Mouse (Mus musculus) stomach, embryonic 14.5 days (tissue): ENCODE measurements at regions not wholly inside any gene's neighbourhood (a gene's known extent, or its start where the extent isn't known, plus 50 kb on each side); places are given as distances from the start of the nearest gene placed in this dataset.

Experiments used
- ATAC-seq: fragments of 200-750 bp; cut with Nextera tagmentation; 2 replicates; pipeline ENCODE4 v1.8.0; 2017; ENCODE audit warnings: low read depth, moderate TSS enrichment; ENCODE audit not compliant: insufficient number of reproducible peaks, insufficient read depth, low FRiP score
- H3K27ac ChIP-seq: fragments of 300-500 bp; sonication (generic); 2 replicates; pipeline ENCODE4 v1.5.1; 2014; ENCODE audit warnings: mild to moderate bottlenecking, low read length, moderate library complexity, mixed read lengths
- H3K27me3 ChIP-seq: fragments of 300-500 bp; sonication (generic); 2 replicates; pipeline ENCODE4 v1.6.1; 2014; ENCODE audit warnings: low read length, control low read depth, mixed read lengths; ENCODE audit not compliant: control insufficient read depth, insufficient read depth
- H3K36me3 ChIP-seq: fragments of 300-500 bp; sonication (generic); 2 replicates; pipeline ENCODE4 v1.6.1; 2014; ENCODE audit warnings: mild to moderate bottlenecking, control low read depth, low read length, moderate library complexity, mixed read lengths; ENCODE audit not compliant: control insufficient read depth, insufficient read depth
- H3K4me1 ChIP-seq: fragments of 300-500 bp; sonication (generic); 2 replicates; pipeline ENCODE4 v1.6.1; 2014; ENCODE audit warnings: low read length, control low read depth, mixed read lengths; ENCODE audit not compliant: control insufficient read depth, insufficient read depth
- H3K4me2 ChIP-seq: fragments of 300-500 bp; sonication (generic); replicated peaks from 2 replicates; pipeline ENCODE4 v1.6.1; 2014; ENCODE audit warnings: low read depth, low read length, control low read depth
- H3K4me3 ChIP-seq: fragments of 300-500 bp; sonication (generic); 2 replicates; pipeline ENCODE4 v1.5.1; 2014; ENCODE audit warnings: low read depth, low read length, control low read depth
- H3K9ac ChIP-seq: fragments of 300-500 bp; sonication (generic); replicated peaks from 2 replicates; pipeline ENCODE4 v1.6.1; 2014; ENCODE audit warnings: low read depth, mild to moderate bottlenecking, control low read depth, low read length, moderate library complexity, mixed read lengths
- H3K9me3 ChIP-seq: fragments of 300-500 bp; sonication (generic); 2 replicates; pipeline ENCODE4 v1.6.1; 2016; ENCODE audit warnings: low read depth, low read length, control low read depth; ENCODE audit not compliant: control insufficient read depth
- WGBS: fragments of 180-500 bp; shearing (Covaris S2); extraction: QIAGEN DNeasy Blood & Tissue Kit; methylation state at CpG from one replicate; pipeline ENCODE4 v1.1.7; 2014; 5-methylcytosine and 5-hydroxymethylcytosine counted together

DNA sequence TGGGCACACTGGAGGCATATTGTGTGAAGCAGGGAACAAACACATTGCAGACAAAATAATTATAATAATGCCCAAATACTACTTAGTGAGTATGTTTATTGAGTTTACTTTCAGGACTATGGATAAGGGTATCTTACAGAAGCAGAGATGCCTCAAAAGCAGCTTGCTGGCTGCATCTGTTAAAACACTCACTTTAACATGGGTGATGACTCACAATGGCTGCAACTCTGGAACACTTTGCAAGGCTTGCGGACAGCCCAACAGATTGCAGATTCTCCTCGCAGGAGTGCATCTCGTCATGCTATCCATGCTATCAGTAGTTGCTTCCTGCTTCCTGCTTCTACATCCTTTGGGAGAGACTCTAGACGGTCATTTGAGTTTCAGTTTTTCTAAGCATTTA, 373.2 kb upstream of the Arpp21 start:
- H3K4me2 ChIP-seq: no peak overlapping the region
- H3K9me3 ChIP-seq: no peaks in the 10 kb centered on the region

DNA sequence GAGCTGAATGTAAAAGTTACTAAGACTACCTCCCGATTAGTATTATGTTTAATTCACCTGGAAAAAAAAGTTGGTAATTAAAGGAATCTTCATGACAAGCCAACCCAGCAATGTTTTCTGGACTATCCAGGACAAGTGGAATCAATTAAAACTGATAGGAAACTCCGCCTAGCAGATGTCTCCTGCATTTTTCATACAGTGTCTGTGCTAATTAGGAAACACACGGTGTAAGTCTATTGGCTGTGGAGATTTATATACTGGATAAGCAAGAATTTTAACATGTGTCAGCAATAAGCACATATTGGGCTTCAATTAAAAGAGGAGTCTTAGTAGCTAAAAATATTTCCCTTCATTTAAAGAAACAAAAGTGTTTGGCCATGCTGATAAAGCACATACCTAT, 371.5 kb upstream of the Arpp21 start:
- 78% methylated on average over 3 of the region's 3 CpGs for WGBS
- H3K27ac ChIP-seq: no peak overlapping the region
- no peaks in the 10 kb centered on the region for H3K9me3 ChIP-seq
- ATAC-seq: no peak
- no peak overlapping the region for H3K9ac ChIP-seq
- no peaks in the 10 kb centered on the region for H3K36me3 ChIP-seq
- no peak overlapping the region for H3K4me3 ChIP-seq
- H3K4me2 ChIP-seq: no peak overlapping the region
- no peaks in the 10 kb centered on the region for H3K4me1 ChIP-seq
- no peaks in the 10 kb centered on the region for H3K27me3 ChIP-seq

More for the DNA sequence above, 373.2 kb upstream of the Arpp21 start:
- Histone ChIP-seq H3K27me3 (no peaks in the 10 kb centered on the region), H3K4me3 (no peak overlapping the region), H3K9ac (no peak overlapping the region), H3K36me3 (no peaks in the 10 kb centered on the region), H3K27ac (no peak overlapping the region), H3K4me1 (no peaks in the 10 kb centered on the region)
- WGBS: 80% methylated on average over 4 of the region's 4 CpGs
- ATAC-seq: no peak

DNA sequence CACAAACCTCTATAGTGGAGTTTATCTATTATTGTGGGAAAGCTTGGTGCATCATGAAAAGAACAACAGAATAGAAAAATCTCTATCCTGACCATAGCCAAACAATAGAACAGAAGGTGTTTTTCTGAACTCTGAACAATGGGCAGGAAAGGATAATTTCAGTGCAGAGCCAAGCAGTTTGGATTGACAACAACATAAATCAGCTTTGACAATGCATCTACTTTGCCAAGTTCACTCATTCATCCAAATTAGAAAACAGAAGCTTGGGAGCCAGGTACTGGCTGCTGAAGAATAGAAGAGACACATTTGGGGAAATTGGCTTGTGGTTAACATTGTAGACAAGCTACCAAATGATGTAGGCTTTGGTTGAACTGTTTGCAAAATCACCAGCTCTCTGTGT, 360.0 kb upstream of the Arpp21 start:
- Histone ChIP-seq H3K27ac (no peak overlapping the region), H3K9me3 (no peaks in the 10 kb centered on the region), H3K27me3 (no peaks in the 10 kb centered on the region), H3K4me3 (no peak overlapping the region), H3K9ac (no peak overlapping the region), H3K36me3 (no peaks in the 10 kb centered on the region), H3K4me2 (no peak overlapping the region), H3K4me1 (no peaks in the 10 kb centered on the region)
- ATAC-seq: no peak

DNA sequence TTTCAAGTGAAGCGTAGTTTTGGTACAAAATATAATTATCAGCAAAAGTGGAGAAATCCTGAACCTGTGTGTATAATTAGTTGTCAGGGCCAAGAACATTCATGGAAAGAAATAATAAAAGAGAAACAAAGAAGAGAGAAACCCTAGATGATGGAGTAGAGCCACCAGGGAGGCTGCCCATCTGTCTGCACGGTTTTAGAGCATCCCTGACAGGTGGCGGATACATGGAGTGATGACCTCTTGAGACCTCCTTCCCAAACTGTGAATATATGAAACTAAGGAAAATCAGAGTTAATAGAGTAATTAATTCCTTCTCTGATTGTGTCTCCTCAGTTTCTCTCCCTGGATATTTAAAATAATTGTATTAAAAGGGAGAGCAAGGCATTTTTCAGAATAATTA, 354.5 kb upstream of the Arpp21 start:
- Histone ChIP-seq H3K27me3 (no peaks in the 10 kb centered on the region), H3K4me1 (no peaks in the 10 kb centered on the region), H3K4me3 (no peak overlapping the region), H3K4me2 (no peak overlapping the region), H3K27ac (no peak overlapping the region), H3K9me3 (no peaks in the 10 kb centered on the region), H3K36me3 (no peaks in the 10 kb centered on the region), H3K9ac (no peak overlapping the region)
- no peak for ATAC-seq
- WGBS: 81% methylated on average over 3 of the region's 3 CpGs

DNA sequence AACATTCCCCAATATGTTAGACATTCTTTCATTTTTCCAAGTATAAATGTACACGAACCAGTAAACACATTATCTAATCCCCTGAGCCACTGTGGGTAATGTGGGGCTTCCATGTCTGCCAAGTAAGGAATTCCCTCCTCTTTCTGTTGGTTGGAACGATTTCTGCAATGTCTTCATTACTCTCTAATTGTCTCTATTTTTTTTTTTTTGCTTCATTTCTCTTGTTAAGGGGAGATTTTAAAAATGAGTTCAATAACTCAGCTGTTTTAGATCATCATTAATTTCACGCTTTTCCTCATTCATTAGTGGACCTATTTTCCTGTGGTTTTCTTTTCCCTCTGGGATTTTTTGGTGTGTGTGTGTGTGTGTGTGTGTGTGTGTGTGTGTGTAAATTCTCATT, 337.6 kb upstream of the Arpp21 start:
- no peak overlapping the region for H3K4me2 ChIP-seq
- H3K36me3 ChIP-seq: no peaks in the 10 kb centered on the region
- no peaks in the 10 kb centered on the region for H3K9me3 ChIP-seq
- H3K27me3 ChIP-seq: no peaks in the 10 kb centered on the region
- no peak overlapping the region for H3K4me3 ChIP-seq
- 70% methylated on average over 3 of the region's 3 CpGs for WGBS
- H3K27ac ChIP-seq: no peak overlapping the region
- no peak for ATAC-seq
- H3K4me1 ChIP-seq: no peaks in the 10 kb centered on the region
- H3K9ac ChIP-seq: no peak overlapping the region

DNA sequence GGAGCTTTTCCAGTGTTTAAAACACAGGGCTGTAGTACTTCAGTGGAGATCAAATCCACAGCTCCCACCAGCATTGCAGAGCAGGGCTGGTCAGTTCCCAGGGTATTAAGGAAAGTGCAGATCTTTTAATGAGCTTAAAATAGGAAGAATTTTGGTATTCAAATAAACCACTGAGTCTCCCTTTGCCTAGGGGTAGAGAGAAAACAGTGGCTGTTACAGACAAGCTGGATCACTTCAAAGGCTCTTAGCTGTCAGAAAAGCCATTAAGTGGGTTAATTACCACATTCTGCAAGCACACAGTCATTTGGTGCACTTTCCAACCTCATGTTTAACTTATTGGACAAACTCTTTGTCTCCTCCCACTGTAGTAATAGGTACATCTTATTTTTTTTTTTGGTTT, 325.6 kb upstream of the Arpp21 start:
- no peak overlapping the region for H3K27ac ChIP-seq
- no peak for ATAC-seq
- no peaks in the 10 kb centered on the region for H3K4me1 ChIP-seq
- no peaks in the 10 kb centered on the region for H3K36me3 ChIP-seq
- no peak overlapping the region for H3K4me2 ChIP-seq
- H3K4me3 ChIP-seq: no peak overlapping the region
- H3K27me3 ChIP-seq: no peaks in the 10 kb centered on the region
- H3K9ac ChIP-seq: no peak overlapping the region
- no peaks in the 10 kb centered on the region for H3K9me3 ChIP-seq

DNA sequence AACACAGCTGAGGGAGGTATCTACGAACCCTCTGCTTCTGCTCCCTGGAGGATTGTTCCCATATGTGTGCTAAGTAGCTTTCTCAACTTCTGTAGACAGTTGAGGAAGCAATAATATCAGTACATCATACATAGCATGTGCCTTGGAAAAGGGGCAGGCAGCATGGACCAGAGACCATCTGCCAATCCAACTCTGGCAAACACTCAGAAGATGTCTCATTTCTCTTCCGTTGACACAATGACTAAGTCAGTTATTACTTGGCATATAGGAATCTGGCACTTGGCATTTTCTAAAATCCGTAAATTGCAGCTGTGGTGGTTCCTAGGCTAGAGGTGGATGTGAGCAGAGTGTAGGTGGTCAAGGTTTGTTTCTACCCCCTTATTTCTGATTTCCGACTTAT, 324.5 kb upstream of the Arpp21 start:
- H3K9ac ChIP-seq: no peak overlapping the region
- no peak for ATAC-seq
- H3K4me3 ChIP-seq: no peak overlapping the region
- no peak overlapping the region for H3K4me2 ChIP-seq
- H3K27me3 ChIP-seq: no peaks in the 10 kb centered on the region
- WGBS: 84% methylated on average over 4 of the region's 4 CpGs
- H3K36me3 ChIP-seq: no peaks in the 10 kb centered on the region
- H3K4me1 ChIP-seq: no peaks in the 10 kb centered on the region
- no peak overlapping the region for H3K27ac ChIP-seq
- H3K9me3 ChIP-seq: no peaks in the 10 kb centered on the region

DNA sequence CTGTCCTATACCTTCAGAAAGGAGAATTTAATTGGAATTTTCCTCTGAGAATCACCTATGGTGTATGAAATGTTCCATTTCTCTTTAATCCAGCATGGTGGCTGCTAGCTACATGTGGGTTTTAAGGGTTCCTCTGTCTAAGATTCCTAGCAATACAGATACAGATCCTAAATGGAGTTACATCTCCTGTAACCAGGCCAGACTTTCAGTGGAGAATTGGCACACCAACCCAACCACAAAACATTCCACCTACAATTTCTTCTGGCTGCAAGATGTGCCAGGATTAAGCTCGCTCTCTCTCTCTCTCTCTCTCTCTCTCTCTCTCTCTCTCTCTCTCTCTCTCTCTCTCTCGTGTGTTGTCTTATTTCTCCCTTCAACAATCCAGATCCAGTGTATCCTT, 302.2 kb upstream of the Arpp21 start:
- H3K4me2 ChIP-seq: no peak overlapping the region
- H3K4me1 ChIP-seq: no peaks in the 10 kb centered on the region
- H3K9ac ChIP-seq: no peak overlapping the region
- no peaks in the 10 kb centered on the region for H3K27me3 ChIP-seq
- 75% methylated on average over 2 of the region's 2 CpGs for WGBS
- no peaks in the 10 kb centered on the region for H3K36me3 ChIP-seq
- H3K4me3 ChIP-seq: no peak overlapping the region
- no peak for ATAC-seq
- H3K9me3 ChIP-seq: no peaks in the 10 kb centered on the region
- no peak overlapping the region for H3K27ac ChIP-seq

DNA sequence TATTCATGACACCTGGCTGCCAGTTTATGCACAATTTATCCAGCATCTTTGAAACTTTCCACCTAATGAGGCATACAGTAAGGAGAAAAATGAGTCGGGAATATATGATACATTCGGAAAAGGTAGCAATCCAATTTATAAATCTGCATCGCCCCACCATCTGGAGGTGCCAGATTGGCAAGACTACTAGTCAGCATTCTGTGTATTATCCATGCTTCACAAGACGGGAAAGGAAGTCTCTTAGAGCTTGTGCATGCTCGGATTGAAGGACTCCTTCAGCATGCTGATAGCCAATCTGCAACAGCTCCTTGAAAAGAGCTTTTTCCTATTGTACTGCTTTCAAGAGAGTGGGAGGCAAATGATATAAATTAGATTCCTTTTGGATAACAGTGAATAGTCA, 289.6 kb upstream of the Arpp21 start:
- Histone ChIP-seq H3K27me3 (no peaks in the 10 kb centered on the region), H3K4me2 (no peak overlapping the region), H3K9me3 (no peaks in the 10 kb centered on the region; the same call in 1 of the 2 replicates), H3K4me3 (no peak overlapping the region), H3K36me3 (no peaks in the 10 kb centered on the region), H3K27ac (no peak overlapping the region), H3K4me1 (no peaks in the 10 kb centered on the region), H3K9ac (no peak overlapping the region)
- no peak for ATAC-seq
- 81% methylated on average over 5 of the region's 5 CpGs for WGBS
